Mouse (Mus musculus) ES-E14 (cell line): ENCODE measurements at regions not wholly inside any gene's neighbourhood (a gene's known extent, or its start where the extent isn't known, plus 50 kb on each side); places are given as distances from the start of the nearest gene placed in this dataset.

ENCODE experiments used
- DNase-seq: peaks from one replicate; pipeline ENCODE4 v3.0.0-alpha.2; 2013; ENCODE audit warnings: low read depth, low spot score
- H3K27ac ChIP-seq: 2 replicates; pipeline ENCODE4 v1.5.1; 2012; ENCODE audit warnings: low read depth, mild to moderate bottlenecking, low read length, moderate library complexity, mixed read lengths; ENCODE audit not compliant: poor library complexity, insufficient read depth, severe bottlenecking
- H3K36me3 ChIP-seq: 2 replicates; pipeline ENCODE4 v1.6.1; 2012; ENCODE audit warnings: mild to moderate bottlenecking, low read length, moderate library complexity, mixed read lengths; ENCODE audit not compliant: control insufficient read depth, poor library complexity, insufficient read depth, severe bottlenecking
- H3K4me1 ChIP-seq, 2 experiments: fragments of 150-350 bp in 1 of 2; sonication (generic) in 1 of 2; 2 replicates each; pipeline ENCODE4 v1.6.1; 2012; ENCODE audit warnings: low read length in 2 of 2, mild to moderate bottlenecking in 1 of 2, mixed read lengths in 1 of 2; ENCODE audit not compliant: control insufficient read depth in 2 of 2, insufficient read depth in 2 of 2, poor library complexity in 1 of 2
- H3K4me3 ChIP-seq, 2 experiments: fragments of 150-350 bp in 1 of 2; sonication (generic) in 1 of 2; 2 replicates each; pipeline ENCODE4 v1.5.1; 2012; ENCODE audit warnings: low read length in 2 of 2, low read depth in 1 of 2, mild to moderate bottlenecking in 1 of 2, mixed read lengths in 1 of 2; ENCODE audit not compliant: insufficient read depth in 1 of 2, poor library complexity in 1 of 2, severe bottlenecking in 1 of 2
- H3K9ac ChIP-seq: 2 replicates; pipeline ENCODE4 v1.6.1; 2012; ENCODE audit warnings: low read depth, mild to moderate bottlenecking, low read length, mixed read lengths; ENCODE audit not compliant: poor library complexity, insufficient read depth, severe bottlenecking
- H3K9me3 ChIP-seq: fragments of 150-350 bp; sonication (generic); 2 replicates; pipeline ENCODE4 v1.6.1; 2012; ENCODE audit warnings: low read depth, mild to moderate bottlenecking, low read length; ENCODE audit not compliant: control insufficient read depth, insufficient read depth
- CHD2 ChIP-seq: IDR thresholded peaks from 2 replicates; pipeline ENCODE4 v1.6.1; 2014; ENCODE audit warnings: mild to moderate bottlenecking, low read depth, low read length, inconsistent platforms
- HCFC1 ChIP-seq: IDR thresholded peaks from 2 replicates; pipeline ENCODE4 v1.6.1; 2012; ENCODE audit warnings: low read length, inconsistent platforms, borderline replicate concordance; ENCODE audit not compliant: insufficient read depth
- MAFK ChIP-seq: IDR thresholded peaks from 2 replicates; pipeline ENCODE4 v1.6.1; 2014; ENCODE audit warnings: mild to moderate bottlenecking, low read depth, low read length, inconsistent platforms; ENCODE audit not compliant: insufficient read depth
- ZC3H11A ChIP-seq: IDR thresholded peaks from 2 replicates; pipeline ENCODE4 v1.6.1; 2012; ENCODE audit warnings: low read depth, mild to moderate bottlenecking, inconsistent platforms, low read length, borderline replicate concordance
- ZNF384 ChIP-seq: IDR thresholded peaks from 2 replicates; pipeline ENCODE4 v1.6.1; 2012; ENCODE audit warnings: low read depth, low read length, inconsistent platforms
- in situ Hi-C, 2 experiments: fragments of 600-800 bp; cut with MboI; formaldehyde crosslinking; loops; one replicate each; pipeline ENCODE4 v1.15.1; 2025; ENCODE audit warnings: low sequenced_read_pairs in 2 of 2, inconsistent platforms in 1 of 2; ENCODE audit not compliant: unreplicated experiment in 2 of 2

DNA sequence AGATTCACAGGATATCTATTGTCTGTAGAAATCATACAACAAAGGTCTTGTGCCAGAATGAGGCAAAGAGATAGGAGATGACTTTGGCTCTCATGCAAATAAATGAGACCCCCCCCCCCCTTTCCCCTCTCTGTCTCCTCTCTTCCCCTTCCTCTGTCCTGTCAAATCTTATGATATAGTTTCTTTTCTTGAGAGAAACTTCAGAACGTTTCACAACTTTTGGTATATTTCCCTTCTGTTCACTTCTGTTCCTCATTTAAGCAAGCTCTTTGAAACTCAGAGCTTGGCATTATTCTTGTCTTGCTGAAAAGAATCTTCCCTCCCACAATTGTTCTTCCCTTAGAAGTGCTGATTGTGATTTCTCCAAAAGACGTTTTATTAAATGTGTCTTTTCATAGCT is 490.1 kb downstream of the Kctd12 start:
- no peak overlapping the region for H3K4me3 ChIP-seq
- H3K4me1 ChIP-seq: no peaks in the 10 kb centered on the region
- no peak for TF ChIP-seq CHD2
- TF ChIP-seq ZNF384: no peak
- TF ChIP-seq ZC3H11A: no peak
- no peak for TF ChIP-seq HCFC1
- no peak for TF ChIP-seq MAFK
- in situ Hi-C loops: no loop called here
- DNase-seq: no peak
- no peak overlapping the region for H3K27ac ChIP-seq
- no peaks in the 10 kb centered on the region for H3K36me3 ChIP-seq
- no peak overlapping the region for H3K9ac ChIP-seq
- H3K9me3 ChIP-seq: no peaks in the 10 kb centered on the region

DNA sequence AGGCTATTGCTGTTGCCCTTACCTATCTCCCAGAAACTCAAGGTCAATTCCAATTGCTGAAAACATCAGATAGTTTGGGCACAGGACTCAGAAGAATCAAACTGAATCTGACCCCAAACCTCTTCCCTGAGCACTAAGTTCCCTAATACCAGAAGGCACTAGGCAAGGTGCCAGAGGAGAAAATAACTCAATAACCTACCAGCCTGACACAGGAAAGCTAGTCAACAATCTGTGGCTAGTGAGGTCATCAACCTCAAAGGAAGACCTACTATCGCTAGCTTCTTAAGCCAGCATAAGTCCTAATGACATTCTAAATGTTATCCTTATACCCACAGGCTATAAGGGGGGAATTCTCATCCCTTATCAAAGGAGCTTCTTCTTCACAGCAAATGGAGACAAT is 491.2 kb downstream of the Kctd12 start:
- TF ChIP-seq CHD2 (no peak), ZNF384 (no peak), ZC3H11A (no peak), HCFC1 (no peak), MAFK (no peak)
- in situ Hi-C loops: no loop called here
- no peak overlapping the region for H3K9ac ChIP-seq
- H3K4me3 ChIP-seq: no peak overlapping the region
- H3K36me3 ChIP-seq: no peaks in the 10 kb centered on the region
- no peaks in the 10 kb centered on the region for H3K9me3 ChIP-seq
- no peak for DNase-seq
- H3K27ac ChIP-seq: no peak overlapping the region
- no peaks in the 10 kb centered on the region for H3K4me1 ChIP-seq

DNA sequence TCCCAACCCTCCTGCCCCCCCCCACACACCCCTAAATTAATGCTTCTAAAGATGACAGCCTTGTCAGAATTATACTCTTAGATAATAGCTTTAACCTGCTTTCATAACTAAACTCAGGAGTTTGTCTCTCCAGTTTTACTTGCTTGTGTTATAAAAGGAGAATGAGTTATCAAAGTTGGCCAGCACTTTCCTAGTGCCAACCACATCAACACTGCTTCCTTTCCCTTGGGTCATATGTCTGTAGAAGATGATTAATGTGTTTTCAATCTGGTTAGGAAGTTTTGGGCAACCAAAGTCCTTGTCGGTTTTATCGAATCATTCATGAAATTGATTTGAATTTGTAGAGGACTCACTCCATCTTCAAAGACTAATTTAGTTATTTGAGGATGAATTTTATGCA is 505.3 kb downstream of the Kctd12 start:
- Histone ChIP-seq H3K4me1 (no peaks in the 10 kb centered on the region), H3K36me3 (no peaks in the 10 kb centered on the region)
- TF ChIP-seq CHD2 (no peak), ZC3H11A (no peak), ZNF384 (no peak), HCFC1 (no peak), MAFK (no peak)

DNA sequence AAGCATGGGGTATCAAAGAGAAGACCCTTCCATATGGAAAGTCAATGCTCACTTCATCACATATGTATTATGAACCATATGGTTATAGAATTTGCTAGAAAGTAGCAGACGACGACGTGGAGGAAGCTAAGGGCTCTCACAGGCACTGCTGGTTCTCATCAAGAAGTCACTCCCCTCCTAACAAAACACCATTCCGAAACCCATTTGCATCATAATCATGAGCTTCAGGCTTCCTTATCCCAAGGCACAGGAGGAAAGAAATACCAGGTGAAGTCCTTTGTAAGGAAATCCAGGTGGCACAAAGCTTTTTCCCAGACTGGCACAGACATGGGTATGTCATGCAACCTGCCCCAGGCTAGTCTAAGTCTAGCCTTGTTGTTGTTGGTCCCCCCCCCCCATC is 513.1 kb downstream of the Kctd12 start:
- Histone ChIP-seq H3K9ac (no peak overlapping the region), H3K36me3 (no peaks in the 10 kb centered on the region), H3K27ac (no peak overlapping the region), H3K4me1 (no peaks in the 10 kb centered on the region), H3K4me3 (no peak overlapping the region), H3K9me3 (no peaks in the 10 kb centered on the region)
- DNase-seq: peak; percentile 9
- TF ChIP-seq ZNF384 (no peak), CHD2 (no peak), HCFC1 (no peak), MAFK (no peak), ZC3H11A (no peak)
- in situ Hi-C loops: no loop called here

More for the DNA sequence above, 505.3 kb downstream of the Kctd12 start:
- Histone ChIP-seq H3K4me3 (no peak overlapping the region), H3K27ac (no peak overlapping the region), H3K9me3 (no peaks in the 10 kb centered on the region), H3K9ac (no peak overlapping the region)
- DNase-seq: no peak
- in situ Hi-C loops: no loop called here

DNA sequence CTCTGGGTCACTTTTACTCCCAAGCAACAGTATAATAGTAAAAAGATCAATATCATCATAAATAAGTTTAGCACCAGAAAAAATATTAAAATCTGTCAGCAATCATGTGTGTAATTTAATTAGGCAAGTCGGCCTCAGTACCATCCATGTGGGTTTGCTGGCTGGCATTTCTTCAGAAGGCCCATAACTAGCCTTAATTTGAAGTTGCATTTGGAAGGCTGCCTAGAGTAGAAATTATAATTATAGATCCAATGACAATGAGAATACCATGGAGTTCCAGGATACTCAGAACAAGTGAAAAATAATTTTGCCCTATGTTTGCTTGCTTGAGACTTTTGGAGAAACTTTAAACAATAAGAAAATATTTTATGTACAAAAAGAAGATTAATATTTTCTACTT is 521.4 kb downstream of the Kctd12 start:
- H3K4me3 ChIP-seq: no peak overlapping the region
- no peak for TF ChIP-seq HCFC1
- no peak for TF ChIP-seq MAFK
- TF ChIP-seq ZC3H11A: no peak
- no peak for TF ChIP-seq ZNF384
- no peak for TF ChIP-seq CHD2
- in situ Hi-C loops: no loop called here
- no peaks in the 10 kb centered on the region for H3K4me1 ChIP-seq
- H3K36me3 ChIP-seq: no peaks in the 10 kb centered on the region
- no peak overlapping the region for H3K9ac ChIP-seq
- DNase-seq: no peak
- no peak overlapping the region for H3K27ac ChIP-seq
- no peaks in the 10 kb centered on the region for H3K9me3 ChIP-seq
